Mouse (Mus musculus) midbrain, embryonic 16.5 days (tissue): ENCODE data around the gene Zfp628. TPM values are rescaled to one million over a fixed set of nuclear protein-coding genes. Genes with fewer than 3 reads are reported as not detected.

ENCODE experiments used
- ATAC-seq: fragments of 200-750 bp; cut with Nextera tagmentation; 2 replicates; pipeline ENCODE4 v1.8.0; 2017; ENCODE audit warnings: moderate TSS enrichment
- H3K27ac ChIP-seq: fragments of 300-500 bp; sonication (generic); 2 replicates; pipeline ENCODE4 v1.5.1; 2014; ENCODE audit warnings: mild to moderate bottlenecking, low read length, mixed read lengths
- H3K27me3 ChIP-seq: fragments of 300-500 bp; sonication (generic); 2 replicates; pipeline ENCODE4 v1.6.1; 2014; ENCODE audit warnings: low read depth, low read length, mixed read lengths; ENCODE audit not compliant: control insufficient read depth, insufficient read depth
- H3K36me3 ChIP-seq: fragments of 300-500 bp; sonication (generic); 2 replicates; pipeline ENCODE4 v1.6.1; 2014; ENCODE audit warnings: mild to moderate bottlenecking, low read length, moderate library complexity, mixed read lengths; ENCODE audit not compliant: control insufficient read depth, insufficient read depth
- H3K4me1 ChIP-seq: fragments of 300-500 bp; sonication (generic); 2 replicates; pipeline ENCODE4 v1.6.1; 2014; ENCODE audit warnings: mild to moderate bottlenecking, low read length, mixed read lengths; ENCODE audit not compliant: control insufficient read depth, insufficient read depth
- H3K4me2 ChIP-seq: fragments of 300-500 bp; sonication (generic); 2 replicates; pipeline ENCODE4 v1.6.1; 2014; ENCODE audit warnings: mild to moderate bottlenecking, low read length, mixed read lengths
- H3K4me3 ChIP-seq: fragments of 300-500 bp; sonication (generic); 2 replicates; pipeline ENCODE4 v1.5.1; 2014; ENCODE audit warnings: low read depth, mild to moderate bottlenecking, low read length, moderate library complexity, mixed read lengths
- H3K9ac ChIP-seq: fragments of 300-500 bp; sonication (generic); 2 replicates; pipeline ENCODE4 v1.6.1; 2014; ENCODE audit warnings: low read depth, low read length, mixed read lengths
- H3K9me3 ChIP-seq: fragments of 300-500 bp; sonication (generic); replicated peaks from 2 replicates; pipeline ENCODE4 v1.6.1; 2014; ENCODE audit warnings: mild to moderate bottlenecking, low read length, mixed read lengths; ENCODE audit not compliant: control insufficient read depth, poor library complexity, severe bottlenecking
- WGBS: fragments of 180-500 bp; shearing (Covaris S2); extraction: QIAGEN DNeasy Blood & Tissue Kit; methylation state at CpG from one replicate; pipeline ENCODE4 v1.1.7; 2014; 5-methylcytosine and 5-hydroxymethylcytosine counted together
- polyA plus RNA-seq: library from polyadenylated mRNA; unstranded; fragments of >200 nt; fragmentation: Nextera tagmentation; extraction: Ambion mirVana; gene quantifications from 2 replicates; pipeline ENCODE4 v1.2.1, GENCODE M21; 2015

The Zfp628 gene
- polyA plus RNA-seq, 1 experiment from 2014 or later: 3.1 TPM

DNA sequence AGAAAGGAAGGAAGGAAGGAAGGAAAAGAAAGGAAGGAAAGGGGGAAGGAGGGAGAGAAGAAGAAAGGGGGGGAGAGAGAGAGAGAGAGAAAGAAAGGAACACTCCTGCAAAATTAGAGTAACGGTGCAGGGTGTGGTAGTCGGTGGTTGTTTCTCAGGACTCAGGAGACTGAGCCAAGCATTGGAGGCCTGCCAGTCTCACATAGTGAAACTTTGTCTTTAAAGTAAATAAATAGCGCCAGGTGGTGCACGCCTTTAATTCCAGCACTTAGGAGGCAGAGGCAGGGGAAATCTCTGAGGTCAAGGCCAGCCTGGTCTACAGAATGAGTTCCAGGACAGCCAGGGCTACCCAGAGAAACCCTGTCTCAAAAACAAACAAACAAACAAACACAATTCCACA, 28.3 kb upstream of the Zfp628 start:
- Histone ChIP-seq H3K4me3 (no peak overlapping the region), H3K27me3 (no peaks in the 10 kb centered on the region), H3K9ac (no peak overlapping the region), H3K4me1 (no peaks in the 10 kb centered on the region), H3K27ac (no peak overlapping the region), H3K9me3 (no peaks in the 10 kb centered on the region), H3K36me3 (no peaks in the 10 kb centered on the region), H3K4me2 (no peak overlapping the region)
- no peak for ATAC-seq
- 74% methylated on average over 4 of the region's 4 CpGs for WGBS

DNA sequence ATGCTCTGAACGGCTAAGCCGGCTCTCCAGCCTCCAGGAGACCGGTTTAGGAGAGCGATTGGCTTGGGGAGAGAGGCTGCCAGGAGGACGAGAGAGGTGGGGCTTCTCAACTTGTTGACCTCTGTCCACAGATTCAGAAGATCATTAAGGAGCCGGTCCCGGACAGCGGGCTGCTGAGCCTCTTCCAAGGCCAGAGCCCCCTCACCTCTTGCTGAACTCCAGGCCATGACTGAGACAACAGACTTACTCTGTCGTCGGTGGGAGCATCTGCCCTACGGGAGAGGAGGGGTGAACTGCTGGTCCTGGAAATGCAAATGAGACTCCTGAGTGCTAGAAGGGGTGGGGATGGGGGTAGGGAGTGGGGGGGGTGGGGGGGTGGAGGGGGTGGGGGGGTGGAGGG, 19.8 kb upstream of the Zfp628 start:
- Histone ChIP-seq H3K4me3 (no peak overlapping the region), H3K4me1 (peaks cover 8% of the 10 kb centered on the region), H3K9me3 (no peaks in the 10 kb centered on the region), H3K27me3 (no peaks in the 10 kb centered on the region), H3K36me3 (no peaks in the 10 kb centered on the region), H3K27ac (no peak overlapping the region), H3K4me2 (no peak overlapping the region), H3K9ac (no peak overlapping the region)
- no peak for ATAC-seq
- WGBS: 72% methylated on average over 10 of the region's 11 CpGs

DNA sequence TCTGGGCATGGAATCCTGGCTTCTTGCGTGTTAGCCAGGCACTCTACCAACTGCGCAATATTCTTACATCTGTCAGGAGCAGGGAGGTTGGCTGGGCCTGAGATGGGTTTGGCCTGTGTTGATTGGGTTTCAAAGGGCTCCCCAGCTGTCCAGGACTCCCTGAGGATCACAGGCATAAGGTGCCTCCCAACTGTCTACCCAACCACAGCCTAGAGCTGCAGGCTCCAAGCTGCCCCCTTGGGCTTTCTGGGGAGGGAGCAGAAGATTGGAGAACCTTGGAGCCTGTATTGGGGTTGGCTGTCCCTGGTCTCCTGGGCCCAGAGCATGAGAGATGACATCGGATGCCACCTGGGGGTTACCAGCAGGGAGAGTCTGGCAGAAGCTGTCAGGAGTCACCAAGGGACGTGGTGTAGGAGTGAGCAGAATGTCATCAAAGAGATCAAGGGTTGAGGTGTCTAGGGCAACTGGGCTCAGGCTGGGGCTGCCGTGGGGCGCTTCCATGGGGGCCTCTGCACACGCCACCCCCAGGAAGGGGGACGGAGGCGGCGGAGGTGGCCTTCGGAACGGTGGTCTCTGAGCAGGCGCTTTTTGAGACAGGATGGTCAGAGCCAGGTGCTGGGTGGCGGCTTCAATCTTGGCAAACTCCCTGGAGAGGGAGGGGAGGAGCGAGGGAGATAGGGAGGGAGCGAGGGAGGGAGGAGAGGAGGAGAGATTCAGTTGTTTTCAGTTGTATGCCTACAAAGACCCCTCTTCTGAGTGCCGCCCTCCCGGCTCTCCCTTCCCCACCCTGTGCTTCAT, 16.0 kb upstream of the Zfp628 start:
- Histone ChIP-seq H3K27ac (peak overlapping the region; percentile 14; the same call in 1 of the 2 replicates), H3K4me3 (peak overlapping the region; percentile 34), H3K4me1 (peaks cover 11% of the 10 kb centered on the region), H3K36me3 (no peaks in the 10 kb centered on the region), H3K4me2 (peak overlapping the region; percentile 60), H3K9me3 (no peaks in the 10 kb centered on the region), H3K9ac (peak overlapping the region; percentile 62), H3K27me3 (no peaks in the 10 kb centered on the region)
- 16% methylated on average over 17 of the region's 18 CpGs for WGBS
- ATAC-seq: peak; percentile 59

DNA sequence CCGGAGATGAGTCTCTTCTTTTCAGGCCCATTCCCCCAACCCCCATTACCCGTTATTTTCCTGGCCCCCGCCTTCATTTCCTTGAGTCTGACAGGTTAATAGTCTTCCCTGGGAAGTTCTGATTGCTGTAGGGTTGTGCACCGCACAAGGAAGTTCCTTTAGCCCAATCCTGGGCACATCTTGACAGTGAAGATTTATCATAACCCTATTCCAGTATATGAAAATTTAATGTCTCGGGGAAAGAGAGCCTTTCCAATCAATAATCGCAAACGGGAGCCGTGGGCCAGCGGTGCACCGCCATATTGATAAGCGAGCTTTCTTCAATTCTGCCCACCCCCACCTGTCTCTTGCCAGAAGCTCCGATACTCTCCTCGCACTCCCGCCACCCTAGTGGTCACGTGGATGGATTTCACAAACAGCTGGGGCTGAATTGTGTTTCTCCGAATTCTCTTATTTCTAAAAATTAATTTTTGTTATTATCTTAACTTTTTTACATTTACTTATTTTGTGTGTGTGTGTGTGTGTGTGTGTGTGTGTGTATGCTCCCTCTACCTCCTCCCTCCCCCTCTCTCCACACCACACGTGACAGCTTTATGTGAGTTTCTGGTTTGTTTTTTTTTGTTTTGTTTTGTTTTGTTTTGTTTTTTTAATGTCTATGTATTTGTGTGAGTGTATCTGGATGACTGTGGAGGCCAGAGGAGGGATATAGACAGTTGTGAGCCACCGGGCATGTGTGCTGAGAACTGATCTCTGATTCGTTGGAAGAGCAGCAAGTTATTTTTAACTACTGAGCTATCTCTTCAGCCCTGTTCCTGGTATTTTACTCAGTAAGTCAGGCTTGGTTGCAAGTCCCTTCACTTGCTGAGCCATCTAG, 15.1 kb upstream of the Zfp628 start:
- Histone ChIP-seq H3K4me2 (peak overlapping the region; percentile 60), H3K36me3 (no peaks in the 10 kb centered on the region), H3K9me3 (no peaks in the 10 kb centered on the region), H3K9ac (peak overlapping the region; percentile 62), H3K4me3 (peak overlapping the region; percentile 34), H3K27ac (peak overlapping the region; percentile 14; the same call in 1 of the 2 replicates), H3K27me3 (no peaks in the 10 kb centered on the region), H3K4me1 (peaks cover 11% of the 10 kb centered on the region)
- peak; percentile 74 for ATAC-seq
- 6% methylated on average over 19 of the region's 19 CpGs for WGBS

DNA sequence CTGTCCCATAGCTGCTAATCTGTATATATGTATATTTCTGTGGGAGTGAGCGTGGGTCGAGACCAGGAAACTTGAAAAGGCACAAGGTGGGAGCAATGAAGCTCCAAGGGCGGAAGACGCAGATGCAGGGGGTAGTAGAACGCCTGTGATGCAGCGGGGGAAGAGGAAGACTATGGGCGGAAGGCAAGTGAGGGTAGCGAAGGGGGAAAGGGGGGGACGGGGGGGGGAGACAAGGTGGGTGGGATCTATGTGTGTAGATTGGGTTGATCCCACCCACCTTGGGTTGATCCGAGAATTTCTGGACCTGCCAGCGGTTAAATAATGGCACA, 14.5 kb upstream of the Zfp628 start:
- Histone ChIP-seq H3K9me3 (no peaks in the 10 kb centered on the region), H3K27ac (no peak overlapping the region), H3K9ac (no peak overlapping the region), H3K27me3 (no peaks in the 10 kb centered on the region), H3K36me3 (no peaks in the 10 kb centered on the region), H3K4me2 (peak overlapping the region; percentile 60), H3K4me1 (peaks cover 11% of the 10 kb centered on the region), H3K4me3 (peak overlapping the region; percentile 12)
- peak; percentile 14 for ATAC-seq
- WGBS: 17% methylated on average over 11 of the region's 11 CpGs

DNA sequence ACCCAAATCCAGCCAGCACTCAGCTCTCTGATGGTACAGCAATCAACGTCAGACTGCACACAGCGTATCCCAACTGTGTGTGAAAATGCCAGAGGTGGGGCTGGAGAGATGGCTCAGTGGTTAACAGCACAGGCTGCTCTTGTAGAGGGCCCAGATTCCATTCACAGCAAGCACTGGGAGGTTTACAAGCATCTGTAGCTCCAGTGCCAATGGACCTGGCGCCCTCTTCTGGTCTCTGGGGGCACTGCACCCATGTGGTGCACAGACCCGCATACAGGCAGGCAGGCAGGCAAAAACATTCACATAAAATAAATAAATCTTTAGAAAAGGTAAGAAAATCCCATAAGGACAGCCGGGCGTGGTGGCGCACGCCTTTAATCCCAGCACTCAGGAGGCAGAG, 13.8 kb upstream of the Zfp628 start:
- H3K4me1 ChIP-seq: peaks cover 11% of the 10 kb centered on the region
- no peaks in the 10 kb centered on the region for H3K9me3 ChIP-seq
- H3K9ac ChIP-seq: no peak overlapping the region
- 51% methylated on average over 8 of the region's 8 CpGs for WGBS
- no peak for ATAC-seq
- H3K36me3 ChIP-seq: no peaks in the 10 kb centered on the region
- H3K27ac ChIP-seq: no peak overlapping the region
- no peaks in the 10 kb centered on the region for H3K27me3 ChIP-seq
- H3K4me2 ChIP-seq: peak overlapping the region; percentile 60; the same call in 1 of the 2 replicates
- H3K4me3 ChIP-seq: no peak overlapping the region

DNA sequence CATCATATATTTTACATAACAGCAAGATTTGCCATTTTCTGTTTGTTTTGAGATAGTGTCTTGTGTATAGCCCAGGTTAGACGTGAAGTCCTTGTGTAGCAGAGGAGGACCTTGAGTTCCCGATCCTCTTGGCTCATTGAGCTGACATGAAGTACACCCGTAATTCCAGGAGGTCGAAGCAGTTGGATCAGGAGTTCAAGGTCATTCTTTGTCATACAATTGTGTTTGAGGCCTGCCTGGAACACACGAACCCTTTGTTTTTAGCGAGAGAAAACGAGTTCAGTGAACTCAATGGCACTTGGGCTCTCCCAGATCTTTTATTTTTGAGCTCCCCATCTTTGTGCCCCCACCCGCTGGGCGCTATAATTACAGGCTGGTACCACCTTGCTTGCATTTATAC, 12.6 kb upstream of the Zfp628 start:
- 79% methylated on average over 9 of the region's 9 CpGs for WGBS
- H3K4me2 ChIP-seq: no peak overlapping the region
- H3K36me3 ChIP-seq: no peaks in the 10 kb centered on the region
- no peaks in the 10 kb centered on the region for H3K9me3 ChIP-seq
- no peak for ATAC-seq
- no peak overlapping the region for H3K9ac ChIP-seq
- H3K27me3 ChIP-seq: no peaks in the 10 kb centered on the region
- no peak overlapping the region for H3K4me3 ChIP-seq
- H3K4me1 ChIP-seq: peaks cover 11% of the 10 kb centered on the region
- no peak overlapping the region for H3K27ac ChIP-seq

DNA sequence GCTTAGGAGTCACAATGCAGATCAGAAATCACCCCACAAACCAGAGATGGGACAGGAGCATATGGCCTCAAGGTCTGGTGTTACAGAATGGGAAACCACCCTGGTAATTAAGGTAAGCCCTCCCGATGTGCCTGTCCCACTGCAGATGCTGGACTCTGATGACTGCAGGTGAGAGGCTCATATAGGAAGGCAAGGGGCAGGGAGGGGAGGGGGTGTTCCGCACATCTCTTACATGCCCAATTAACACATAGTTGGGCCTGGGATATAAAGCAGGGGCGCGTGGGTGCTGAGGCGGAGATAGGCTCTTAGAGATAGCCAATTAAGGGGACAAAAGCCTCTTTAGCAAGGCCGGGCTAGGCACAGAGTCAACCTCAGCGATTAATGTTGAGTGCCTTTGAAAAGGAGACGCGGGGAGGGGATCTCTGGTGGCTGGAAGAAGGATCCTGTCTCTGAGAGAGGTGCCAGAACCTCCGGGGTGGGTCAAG, 8.5 kb upstream of the Zfp628 start, which contains the start of gene Gm36210:
Gene Gm36210, minus strand, starts transcription at position 51 of the 485 bp plus-strand sequence.
- Histone ChIP-seq H3K9ac (no peak within 1 kb of the TSS), H3K4me3 (no peak within 1 kb of the TSS), H3K4me2 (no peak within 1 kb of the TSS), H3K36me3 (no peaks in the 10 kb centered on the region), H3K9me3 (no peaks in the 10 kb centered on the region), H3K4me1 (no peaks in the 10 kb centered on the region), H3K27ac (no peak within 1 kb of the TSS), H3K27me3 (no peaks in the 10 kb centered on the region)
- 49% methylated on average over 10 of the region's 10 CpGs for WGBS
- no peak for ATAC-seq

DNA sequence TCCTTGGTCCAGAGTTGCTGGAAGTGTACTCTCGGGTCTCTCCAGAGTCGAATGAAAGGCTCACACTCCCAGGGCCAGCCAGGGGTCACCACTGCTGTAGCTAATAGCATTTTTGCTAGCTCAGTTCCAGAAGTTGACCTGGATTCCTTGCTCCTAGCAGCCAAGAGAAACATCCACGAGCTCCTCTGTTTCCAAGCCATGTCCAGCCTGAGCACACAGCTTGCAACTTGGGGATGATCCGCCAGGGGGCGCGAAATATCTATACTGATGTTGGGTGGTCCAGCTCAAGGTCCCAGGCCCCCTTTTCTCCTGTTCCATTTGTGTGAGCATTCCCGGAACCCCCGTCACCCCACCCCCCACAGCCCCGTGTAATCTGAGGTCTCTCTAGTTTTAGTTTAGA, 3.5 kb upstream of the Zfp628 start:
- H3K4me2 ChIP-seq: no peak overlapping the region
- H3K27me3 ChIP-seq: no peaks in the 10 kb centered on the region
- H3K9ac ChIP-seq: no peak overlapping the region
- H3K36me3 ChIP-seq: no peaks in the 10 kb centered on the region
- H3K4me1 ChIP-seq: peaks cover 6% of the 10 kb centered on the region
- H3K9me3 ChIP-seq: no peaks in the 10 kb centered on the region
- no peak overlapping the region for H3K27ac ChIP-seq
- no peak for ATAC-seq
- peak overlapping the region; percentile 19 for H3K4me3 ChIP-seq
- 30% methylated on average over 9 of the region's 9 CpGs for WGBS
